Mouse (Mus musculus) heart, adult 18-20 months (tissue): ENCODE measurements around the gene Tbxas1. TPM values are rescaled to one million over a fixed set of nuclear protein-coding genes. Genes with fewer than 3 reads are reported as not detected.

Experiments used
- DNase-seq, 2 experiments: peaks; one replicate each; pipeline ENCODE4 v3.0.0; 2021 to 2022; ENCODE audit warnings: mixed read lengths in 1 of 2
- total RNA-seq, 2 experiments: library from RNA; stranded (reverse); gene quantifications; 2 replicates each; pipeline ENCODE4 v1.2.3; 2021

The Tbxas1 gene
- total RNA-seq, 2 experiments from 2014 or later, result 1.7 TPM

DNA sequence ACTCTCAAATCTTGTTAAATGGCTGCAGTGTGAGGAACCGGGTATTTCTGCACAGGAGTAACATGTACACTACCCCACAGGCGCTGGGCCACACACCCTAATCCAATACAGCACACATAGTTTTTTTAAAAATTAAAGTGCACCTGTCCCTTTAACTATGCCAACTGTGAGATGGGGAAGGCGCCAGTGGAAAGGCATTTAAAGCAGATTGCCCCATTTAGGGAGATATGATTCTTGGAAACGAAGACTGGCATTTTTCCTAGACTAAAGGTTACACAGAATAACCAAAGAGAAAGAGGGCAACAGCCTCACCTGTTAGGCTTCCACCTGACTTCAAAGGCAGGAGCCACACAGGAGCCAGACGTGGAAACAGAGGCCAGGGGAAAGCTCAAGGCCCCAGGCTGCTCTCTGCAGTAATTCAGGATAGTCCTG lies 21.6 kb upstream of the Tbxas1 start:
- no peak for DNase-seq

DNA sequence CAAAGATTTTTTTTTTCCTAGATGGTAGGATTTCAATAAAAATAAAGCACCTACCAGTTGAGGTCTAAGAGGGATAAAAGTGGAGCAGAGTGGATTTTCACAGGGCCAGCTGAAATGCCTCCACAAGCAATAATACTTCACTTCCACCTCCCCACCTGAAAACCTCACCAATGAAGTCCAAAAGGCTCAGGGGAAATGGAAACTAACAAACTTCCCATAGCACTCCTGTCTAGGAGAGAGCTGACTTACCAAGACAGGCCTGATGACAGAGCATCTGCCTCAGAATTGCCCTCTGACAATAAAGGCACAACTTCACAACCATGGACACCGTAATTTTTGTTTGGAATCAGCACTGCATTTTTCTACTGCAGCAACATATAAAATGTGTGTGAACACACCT lies 15.4 kb upstream of the Tbxas1 start:
- no peak for DNase-seq

DNA sequence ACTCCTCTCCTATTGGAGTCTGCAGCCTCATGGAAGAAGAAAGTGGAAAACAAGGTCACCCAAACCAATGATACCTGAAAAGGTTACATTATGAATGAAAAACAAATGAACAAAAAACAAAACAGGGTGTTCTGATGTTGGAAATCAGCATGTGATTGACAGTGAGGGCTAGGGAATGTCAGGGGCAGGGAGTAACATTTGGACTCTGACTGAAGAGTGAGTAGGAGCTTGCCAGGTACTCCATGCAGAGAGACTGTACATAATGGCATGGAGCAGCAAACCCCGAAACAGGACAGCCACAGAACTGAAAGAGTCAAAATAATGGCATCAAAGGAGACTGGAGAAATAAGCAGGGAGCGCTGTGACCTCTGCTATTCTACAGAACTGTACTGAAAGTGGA lies 14.9 kb upstream of the Tbxas1 start:
- no peak for DNase-seq

DNA sequence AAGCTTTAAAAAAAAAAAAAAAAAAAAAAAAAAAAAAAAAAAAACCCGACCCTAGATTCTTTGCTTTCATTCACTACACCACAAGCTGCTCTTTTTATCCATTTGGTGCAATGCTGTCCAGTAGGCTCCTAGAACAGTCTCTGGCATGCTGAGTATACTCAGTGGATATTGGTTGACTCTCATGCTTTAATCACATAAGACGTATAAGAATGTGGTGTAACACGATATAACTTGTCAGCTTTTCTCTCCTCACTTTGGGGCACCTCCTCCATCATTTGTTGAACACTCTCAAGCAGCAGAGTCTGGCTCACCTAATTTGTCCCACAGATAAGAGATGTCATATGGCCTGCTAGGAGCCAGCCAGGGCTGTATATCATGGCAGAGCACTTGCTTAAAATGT lies 11.6 kb upstream of the Tbxas1 start:
- no peak for DNase-seq

DNA sequence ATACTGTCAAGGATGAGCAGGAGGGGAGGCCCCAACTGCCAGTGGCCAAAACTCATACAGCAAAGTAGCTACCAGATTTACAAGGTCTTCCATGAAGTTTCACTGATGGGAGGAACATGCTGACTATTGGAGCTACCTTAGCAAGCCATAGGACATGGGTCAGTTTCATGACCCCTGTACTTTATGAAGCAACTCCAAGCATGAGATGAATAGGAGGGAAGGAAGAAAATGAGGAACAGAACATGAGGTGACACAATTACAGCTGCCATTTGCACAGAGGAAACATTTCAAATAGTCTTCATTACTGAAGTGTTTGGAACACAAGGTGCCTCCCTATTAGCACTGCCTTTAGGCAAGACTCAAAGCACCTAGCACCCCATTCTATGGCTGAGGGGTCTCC lies 9.4 kb upstream of the Tbxas1 start:
- no peak for DNase-seq

DNA sequence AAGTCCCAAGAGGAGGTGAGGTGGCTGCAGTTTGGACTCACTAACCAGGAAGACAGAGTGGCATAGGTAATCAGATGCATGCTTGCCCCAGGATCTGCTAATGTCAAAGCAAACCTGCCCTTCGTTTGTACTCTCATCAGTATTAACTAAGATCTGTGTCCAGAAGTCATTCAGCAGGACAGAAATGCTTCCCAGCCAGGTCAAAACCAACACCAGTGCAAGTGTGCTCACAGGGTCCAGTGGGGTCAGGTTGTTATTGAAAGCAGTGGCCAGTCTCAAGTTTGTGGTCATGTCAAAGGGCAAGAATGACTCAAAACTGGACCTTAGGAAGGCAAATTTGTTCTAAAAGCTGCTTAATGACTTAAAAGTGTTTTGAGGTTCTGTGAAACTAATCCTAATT lies 8.8 kb upstream of the Tbxas1 start:
- DNase-seq, result no peak

DNA sequence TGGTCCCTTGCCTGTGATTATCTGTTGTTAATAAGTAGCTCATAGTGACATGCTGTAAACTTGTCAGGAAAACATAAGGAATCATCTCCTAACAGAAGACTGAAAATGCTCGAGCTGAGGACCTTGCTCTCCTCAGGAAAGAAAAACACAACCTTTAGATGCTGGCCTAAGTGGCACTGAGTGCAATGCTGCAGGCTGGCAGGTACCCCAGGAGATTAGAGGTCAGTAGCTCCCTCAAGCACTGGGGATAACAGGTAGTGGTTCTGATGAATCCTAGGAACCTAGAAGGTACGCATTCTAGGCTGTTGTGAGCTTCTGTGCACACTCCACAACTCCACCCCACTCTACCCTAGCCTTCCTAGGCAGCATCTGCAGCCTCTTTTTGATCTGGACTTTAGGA lies 8.4 kb upstream of the Tbxas1 start:
- no peak for DNase-seq

DNA sequence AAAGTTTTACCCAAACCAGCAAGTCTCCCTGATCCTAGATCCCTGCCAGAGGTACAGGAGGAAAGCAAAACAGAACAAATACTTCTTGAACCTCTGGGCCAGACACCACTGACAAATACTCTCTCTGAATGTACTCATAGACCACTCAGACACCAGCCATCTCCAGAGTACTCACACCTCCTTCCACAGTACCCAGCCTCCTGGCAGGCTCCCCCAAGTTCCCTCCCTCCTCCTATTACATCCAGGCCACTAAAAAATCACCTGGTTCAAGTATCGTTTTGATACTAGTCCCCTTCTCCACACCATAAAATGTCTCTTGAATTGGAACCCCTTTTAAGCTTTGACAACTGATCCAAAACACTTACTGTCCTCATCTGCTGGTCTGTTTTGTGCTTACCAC lies 7.9 kb upstream of the Tbxas1 start:
- DNase-seq, result no peak

DNA sequence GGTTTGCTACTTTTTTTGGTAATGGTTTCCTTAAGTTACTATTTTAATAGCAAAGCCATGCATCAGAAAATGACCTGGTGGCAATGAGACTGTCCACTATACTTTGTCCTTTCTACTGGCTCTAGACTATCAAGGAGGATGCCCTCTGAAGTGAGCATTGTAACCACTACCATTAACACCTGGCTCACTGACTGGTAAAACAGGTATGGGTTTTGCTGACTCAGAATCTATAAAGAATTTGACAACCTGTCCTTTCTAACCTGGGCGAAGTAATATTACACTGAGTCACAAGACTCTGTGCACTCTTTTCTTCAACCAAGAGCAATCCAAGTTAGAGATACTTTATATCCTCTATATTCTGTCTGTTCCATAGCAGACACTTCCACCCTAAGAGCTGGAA lies 6.2 kb upstream of the Tbxas1 start:
- DNase-seq, result no peak

DNA sequence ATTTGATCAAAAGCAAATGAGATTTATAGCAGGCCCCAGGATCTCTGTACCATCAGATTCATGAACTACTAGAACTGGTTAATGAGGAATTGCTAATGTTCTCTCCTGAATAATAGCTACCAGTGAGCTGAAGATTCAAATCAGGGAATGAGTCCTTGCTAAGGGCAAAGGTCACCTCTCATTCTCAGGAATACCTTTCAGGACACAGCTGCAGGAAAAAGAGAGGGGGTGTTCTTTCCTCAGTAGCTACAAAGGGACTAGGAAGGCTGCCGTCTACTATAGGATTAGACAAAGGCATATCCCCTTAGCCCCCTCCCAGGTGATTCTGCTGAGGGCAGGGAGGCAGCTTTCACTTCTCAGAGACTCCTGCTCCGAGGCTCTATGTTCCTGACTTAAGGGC lies 5.1 kb upstream of the Tbxas1 start:
- DNase-seq, result no peak

DNA sequence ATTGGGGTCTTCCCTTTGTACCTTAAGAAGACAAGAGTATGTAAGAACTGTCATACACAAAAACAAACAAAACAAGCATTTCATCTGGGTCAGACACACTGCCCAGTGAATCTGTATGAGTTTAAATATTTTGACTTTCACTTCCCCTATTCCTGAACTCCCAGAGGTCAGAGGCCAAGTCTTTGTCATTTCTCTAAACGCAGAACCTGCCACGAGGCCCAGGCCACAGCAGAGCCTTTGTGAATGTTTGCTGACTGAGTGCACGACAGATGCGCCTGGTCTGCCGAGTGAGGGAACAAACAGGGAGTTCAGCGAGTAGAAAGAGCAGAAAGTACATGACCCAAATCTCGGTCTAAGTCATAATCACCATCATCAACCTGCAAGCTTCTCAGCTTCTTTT lies 4.2 kb upstream of the Tbxas1 start:
- peak in 1 of 2 experiments; percentile 70 for DNase-seq

DNA sequence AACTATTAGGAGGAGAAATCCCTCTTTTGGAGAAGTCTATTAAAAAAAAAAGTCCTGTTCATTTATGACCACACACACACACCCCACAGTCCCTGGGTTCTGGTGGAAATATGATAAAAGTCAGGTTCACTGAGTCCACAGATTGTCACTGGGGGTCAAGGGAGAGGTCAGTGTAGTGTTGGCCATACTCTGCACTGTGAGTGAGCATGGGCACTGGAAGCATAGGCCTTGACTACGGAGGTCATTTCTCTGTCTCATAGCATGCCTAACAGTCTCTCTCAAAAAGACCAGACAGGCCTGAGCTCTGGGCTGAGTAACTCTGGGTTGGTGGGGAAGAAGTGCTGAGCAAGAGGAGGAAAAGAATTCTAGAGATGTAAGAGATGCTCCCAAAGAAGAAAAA lies 1.9 kb upstream of the Tbxas1 start:
- no peak for DNase-seq

DNA sequence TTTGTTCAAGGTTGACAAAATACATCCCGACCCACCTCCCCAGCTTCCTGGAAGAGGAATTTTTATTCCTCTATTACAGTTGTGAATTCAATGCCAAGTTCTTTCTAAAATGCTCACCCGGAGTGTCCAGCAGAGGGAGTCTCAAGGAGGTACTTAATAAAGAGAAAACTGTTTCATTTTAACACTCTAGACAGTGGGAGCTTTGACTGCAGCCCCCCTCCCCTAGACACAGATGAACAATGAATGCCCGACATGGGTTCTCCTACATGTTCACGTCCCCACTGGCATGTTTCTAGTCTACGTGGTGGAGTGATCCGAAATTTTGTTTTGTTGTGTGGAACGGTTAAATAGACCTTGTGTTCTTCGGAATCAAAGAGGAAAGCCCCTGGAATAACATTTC lies 1.2 kb upstream of the Tbxas1 start:
- peak; percentile 58 to 84 for DNase-seq

DNA sequence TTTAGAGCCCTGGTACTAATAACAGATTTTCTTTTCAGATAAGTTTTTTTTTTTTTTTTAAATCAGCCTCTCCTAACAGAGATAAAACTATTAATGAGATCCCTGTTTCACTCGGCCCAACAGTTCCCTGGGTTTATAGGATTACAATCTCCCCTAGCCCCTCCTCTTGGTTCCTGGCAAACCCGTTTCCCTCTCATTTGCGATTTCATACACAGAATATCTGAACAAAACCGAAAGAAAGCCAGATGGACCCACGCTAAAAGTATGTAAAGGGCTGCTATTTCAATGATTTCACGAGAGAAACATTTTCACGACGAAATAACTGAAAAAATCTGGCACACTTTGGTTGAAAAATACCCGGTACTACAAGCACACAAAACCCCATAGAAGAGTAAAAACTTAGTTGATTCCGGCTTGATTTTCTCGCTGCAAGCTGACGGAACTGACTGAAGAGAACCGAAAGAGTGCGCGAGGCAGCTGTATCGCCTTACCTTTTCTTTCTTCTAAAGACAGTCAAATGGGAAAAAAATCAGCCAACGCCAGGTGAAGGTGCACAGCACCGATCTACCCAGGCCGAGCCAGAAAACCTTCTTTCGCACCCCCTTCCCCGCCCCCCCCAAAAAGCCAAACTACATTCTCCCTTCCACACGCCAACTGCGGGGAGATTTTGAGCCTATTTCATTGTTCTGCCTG lies 493 bp upstream of the Tbxas1 start:
- DNase-seq, result peak; percentile 25 to 60

DNA sequence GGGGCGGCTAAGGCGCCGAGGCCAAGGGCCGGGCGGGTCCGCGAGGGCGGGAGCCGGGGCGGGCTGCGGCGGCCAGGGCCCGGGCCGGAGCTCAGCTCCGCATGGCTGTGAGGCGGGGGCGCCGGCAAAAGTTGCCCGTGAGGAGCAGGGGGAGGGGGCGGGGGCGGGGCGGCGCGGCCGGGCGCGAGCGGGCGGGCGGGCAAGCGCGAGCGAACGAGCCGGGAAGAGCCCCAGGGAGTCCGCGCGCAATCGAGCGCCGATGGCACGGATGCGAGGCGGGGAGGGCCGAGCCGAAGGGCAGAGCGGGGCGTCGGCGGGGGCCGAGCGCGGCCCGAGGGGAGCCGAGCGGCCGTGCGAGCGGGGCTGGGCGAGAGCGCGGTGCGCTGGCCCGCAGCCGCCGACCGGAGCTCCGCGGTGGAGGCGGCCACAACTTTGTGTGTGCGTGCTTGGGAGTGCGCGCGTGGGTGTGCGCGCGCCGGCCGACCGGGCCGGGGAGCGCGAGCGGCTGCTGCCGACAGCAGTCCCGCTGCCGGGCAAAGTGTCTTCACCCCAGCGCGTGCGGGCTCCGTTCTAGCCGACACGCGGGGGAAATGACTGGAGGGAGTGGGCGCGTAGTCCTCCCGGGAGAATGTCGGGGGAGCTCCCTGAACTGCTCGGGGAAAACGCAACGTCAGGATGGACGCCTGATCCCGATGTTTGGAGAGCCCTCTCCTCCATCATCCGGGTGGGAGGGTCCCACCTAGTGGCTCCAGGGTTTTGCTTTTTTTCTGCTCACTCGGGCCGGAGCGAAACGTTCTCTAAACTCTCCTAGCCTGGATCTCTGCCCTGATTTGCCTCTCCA lies 1.1 kb downstream of the Tbxas1 start, which contains the start of gene Hipk2:
TSS of gene Hipk2 (minus strand) at position 95 of the 841 bp plus-strand sequence.
- peak; percentile 85 to 88 for DNase-seq

DNA sequence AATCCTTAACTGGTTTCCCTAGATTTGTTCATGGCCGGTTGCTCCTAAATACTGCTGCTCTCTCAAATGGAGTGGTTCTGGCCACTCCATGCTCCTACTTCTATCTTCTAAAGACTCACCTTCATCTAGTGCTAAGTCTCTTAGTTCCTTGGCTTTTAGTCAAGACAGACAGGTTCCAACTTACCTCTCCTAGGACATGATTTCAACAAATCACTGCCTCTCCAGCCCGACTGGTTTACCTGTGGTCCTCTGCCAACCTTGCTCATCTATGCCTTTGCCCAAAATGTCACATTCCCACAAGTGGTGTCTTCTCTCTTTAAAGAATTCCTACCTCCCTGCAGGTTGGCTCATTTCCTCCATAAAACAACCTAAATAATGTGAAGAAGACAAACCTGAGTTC lies 2.5 kb downstream of the Tbxas1 start:
- no peak for DNase-seq

DNA sequence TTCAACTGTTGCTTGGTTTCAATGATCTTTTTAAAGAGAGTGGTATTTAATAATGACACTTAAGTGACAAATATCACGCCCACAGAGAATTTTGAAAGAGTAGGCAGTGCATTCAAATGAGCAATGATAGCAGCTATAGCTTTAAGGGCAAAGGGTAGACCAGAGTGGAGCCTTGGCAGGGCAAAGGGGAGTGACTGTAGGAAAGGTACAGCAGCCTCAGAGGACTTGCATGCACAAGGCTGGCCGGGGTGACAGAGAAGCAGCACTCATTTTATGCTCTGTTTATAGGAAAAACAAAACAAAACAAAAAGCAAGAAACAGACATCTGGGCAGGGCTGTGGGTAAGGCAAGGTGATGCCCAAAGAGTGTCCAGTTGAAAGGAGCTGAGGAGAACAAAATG lies 6.3 kb downstream of the Tbxas1 start:
- no peak for DNase-seq

DNA sequence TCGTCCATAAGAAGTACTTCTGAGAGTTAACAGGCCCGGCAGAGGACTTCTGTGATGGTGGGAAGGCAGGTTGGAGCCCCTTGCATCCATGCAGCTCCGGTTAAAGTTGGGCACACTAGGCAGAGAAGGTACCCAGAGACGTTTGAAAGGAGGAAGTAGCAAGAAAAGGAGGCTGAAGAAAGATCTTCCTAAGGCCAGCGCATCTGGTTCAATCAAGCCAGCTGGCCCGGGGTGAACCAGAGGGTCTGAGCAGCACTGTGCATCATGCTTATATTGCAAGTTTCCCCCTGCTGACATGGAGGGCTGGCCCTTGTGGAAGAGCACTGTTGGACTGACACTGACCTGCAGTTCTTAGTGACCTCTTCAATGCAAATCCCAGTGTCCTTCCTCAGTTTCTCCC lies 6.8 kb downstream of the Tbxas1 start:
- no peak for DNase-seq

DNA sequence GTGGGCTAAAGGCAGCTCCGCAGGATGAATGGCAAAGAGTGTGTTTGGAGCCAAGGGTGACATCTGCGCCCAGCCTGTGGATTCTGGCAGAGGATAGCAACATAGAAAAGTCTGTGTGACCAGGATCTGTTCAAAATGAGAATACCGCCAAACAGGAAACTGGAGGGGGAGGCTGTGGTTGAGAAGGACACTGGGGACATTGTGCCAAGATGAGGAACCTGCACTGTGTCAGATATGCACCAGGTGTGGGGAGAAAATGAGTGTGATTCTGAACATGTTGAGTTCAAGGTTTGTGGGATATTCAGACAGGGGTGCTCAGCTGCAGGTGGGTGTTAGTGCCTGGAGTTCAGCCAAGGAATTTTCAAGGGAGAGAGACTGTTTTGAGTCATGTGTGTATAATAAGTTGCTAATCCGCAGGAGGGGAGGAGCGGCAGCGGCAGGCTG lies 7.5 kb downstream of the Tbxas1 start:
- DNase-seq, result no peak

DNA sequence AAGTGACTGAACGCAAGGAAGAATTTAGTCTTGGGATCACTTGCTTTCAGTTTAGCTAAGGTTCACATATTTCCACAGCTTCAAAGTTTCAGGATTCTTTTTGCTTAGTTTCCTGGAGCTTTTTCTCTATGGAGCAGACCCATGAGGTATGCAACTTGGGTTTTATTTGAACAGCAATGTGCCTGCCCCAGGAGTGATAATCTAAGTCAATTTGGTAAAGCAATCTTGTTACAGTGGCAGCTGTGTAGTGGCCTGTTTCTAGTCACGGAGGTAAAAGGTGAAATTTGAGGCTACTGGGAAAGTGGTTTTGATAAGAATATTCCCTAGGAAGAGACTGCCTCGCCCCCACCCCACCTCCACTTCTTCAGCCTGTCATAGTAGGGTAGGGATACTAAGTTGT lies 9.3 kb downstream of the Tbxas1 start:
- no peak for DNase-seq

DNA sequence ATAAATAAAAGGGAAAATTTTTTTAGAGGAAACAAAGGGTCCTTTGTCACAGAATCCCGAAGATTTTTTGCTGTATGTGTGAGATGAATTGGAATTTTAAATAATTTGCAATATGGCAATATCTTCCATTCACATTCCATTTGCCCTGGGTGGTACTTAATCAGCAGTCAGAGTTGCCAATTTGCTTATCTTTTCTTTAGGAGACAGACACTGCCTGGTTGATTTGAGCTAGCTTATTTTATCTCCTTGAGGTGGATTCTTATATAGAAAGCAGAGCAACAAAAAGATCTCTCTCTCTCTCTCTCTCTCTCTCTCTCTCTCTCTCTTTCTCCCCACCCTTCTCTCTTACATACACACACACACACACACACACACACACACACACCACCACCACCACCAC lies 9.9 kb downstream of the Tbxas1 start:
- no peak for DNase-seq

DNA sequence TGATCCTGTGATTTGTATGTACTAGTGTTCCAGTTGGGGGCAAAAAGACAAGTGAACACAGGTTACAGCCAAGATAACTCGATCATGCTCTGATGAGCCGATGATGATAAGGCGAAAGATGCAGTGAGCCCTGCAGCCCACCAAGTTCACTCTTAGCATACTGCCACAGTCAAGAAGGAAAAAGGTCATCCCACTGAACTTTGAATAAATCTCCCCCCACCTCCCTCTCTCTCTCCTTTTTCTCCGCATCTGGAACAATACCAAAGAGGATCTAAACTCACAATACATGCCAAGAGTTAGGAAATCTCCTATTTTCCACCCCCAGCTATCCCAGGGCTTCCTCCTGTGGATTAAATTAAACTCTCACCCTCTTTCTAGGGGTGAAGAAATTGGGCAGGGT lies 12.2 kb downstream of the Tbxas1 start:
- no peak for DNase-seq

DNA sequence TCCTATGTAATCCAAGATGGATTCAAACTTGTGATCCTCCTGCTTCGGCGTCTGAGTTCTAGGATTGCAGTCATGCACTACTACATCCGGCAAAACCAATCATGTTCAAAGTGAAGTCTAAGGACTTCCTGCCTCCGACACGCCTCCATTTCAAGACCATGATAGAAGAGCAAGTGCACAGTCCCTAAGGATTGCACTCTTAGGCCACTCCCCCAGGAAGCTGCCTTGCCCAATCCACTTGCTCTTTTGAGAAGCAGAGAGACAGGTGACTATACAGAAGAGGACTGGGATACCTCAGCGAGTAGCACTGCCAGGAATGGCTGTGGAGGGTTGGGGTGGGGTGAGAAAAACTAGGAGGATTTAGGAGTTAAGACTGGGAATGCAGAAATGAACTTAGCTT lies 14.0 kb downstream of the Tbxas1 start:
- no peak for DNase-seq

DNA sequence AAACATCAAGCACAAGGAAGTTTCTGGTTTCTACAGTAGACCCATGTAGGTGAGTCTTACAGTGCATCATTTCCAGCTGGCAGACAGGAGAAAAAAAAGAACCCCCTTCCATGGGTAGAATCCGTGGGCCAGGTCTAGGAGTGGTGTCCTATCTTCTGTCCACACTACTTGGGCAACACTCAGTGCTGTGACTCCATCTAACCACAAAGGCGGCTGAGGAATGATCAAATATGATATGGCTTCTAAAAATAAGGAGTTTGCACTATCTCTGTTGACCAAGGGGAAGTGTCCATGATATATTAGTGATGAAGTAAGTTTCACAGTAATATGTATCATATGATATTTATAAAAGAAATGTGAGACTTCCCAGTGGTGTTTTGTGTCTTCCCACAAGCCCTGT lies 16.8 kb downstream of the Tbxas1 start:
- no peak for DNase-seq
